Mouse (Mus musculus): Measurements from ENCODE around the gene Atpaf1. TPM values are rescaled to one million over a fixed set of nuclear protein-coding genes. Genes with fewer than 3 reads are reported as not detected.

Gene Atpaf1
- total and polyA plus RNA-seq, 2 experiments = 16.5 to 23.4 TPM

GRCm38 (mm10) chr4:115831221-115831620 lies 46.6 kb downstream of the Atpaf1 start:
- DNase-seq (ENCODE audit: extremely low read depth, low read depth, low spot score) = no peak
- no peak overlapping the region for H3K9ac ChIP-seq (ENCODE audit: low read depth, low read length)
- WGBS = 94% methylated on average over 22 of the region's 22 CpGs
- H3K36me3 ChIP-seq (ENCODE audit: control insufficient read depth, insufficient read depth, low read length) = peaks cover 19% of the 10 kb centered on the region; the same call in 1 of the 2 replicates
- H3K79me2 ChIP-seq (ENCODE audit: control insufficient read depth, insufficient read depth, low read length) = peaks cover 4% of the 10 kb centered on the region; the same call in 1 of the 2 replicates
- no peak overlapping the region for H3K27ac ChIP-seq (replicated peaks; ENCODE audit: insufficient read depth, low read depth, low read length)
- no peak overlapping the region for H3K4me3 ChIP-seq (ENCODE audit: insufficient read depth, low read depth, low read length)
- H3K27me3 ChIP-seq (ENCODE audit: control insufficient read depth, insufficient read depth, low read length) = no peaks in the 10 kb centered on the region
- peaks cover 13% of the 10 kb centered on the region for H3K4me1 ChIP-seq (ENCODE audit: control insufficient read depth, insufficient read depth, low read length)
- TF ChIP-seq POLR2A (IDR thresholded peaks at IDR 0.05; ENCODE audit: extremely low read depth, insufficient read depth, low read length) (no peak), CTCF (IDR thresholded peaks at IDR 0.05; ENCODE audit: low read depth, low read length) (no peak)

DNA sequence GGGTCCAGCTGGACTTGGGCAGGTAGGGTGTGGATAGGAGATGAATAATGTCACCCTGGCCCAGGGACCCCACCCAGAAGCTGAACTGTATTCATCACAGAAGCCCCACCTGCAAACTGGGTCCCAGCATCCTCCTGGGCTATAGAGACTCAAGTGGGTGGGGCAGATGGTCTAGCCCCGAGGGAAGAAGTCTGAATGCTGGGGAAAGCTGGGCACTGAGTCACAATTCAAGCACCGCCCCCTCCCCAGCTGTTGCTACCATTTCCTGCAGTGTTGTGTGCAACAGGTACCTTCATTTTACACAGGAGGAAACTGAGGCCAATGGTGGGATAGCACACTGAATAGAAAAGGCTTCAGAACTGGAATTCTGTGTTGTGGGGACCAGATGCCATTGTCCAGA lies 47.4 kb downstream of the Atpaf1 start:
- no peak overlapping the region for H3K9ac ChIP-seq (ENCODE audit: low read depth, low read length)
- H3K27me3 ChIP-seq (ENCODE audit: control insufficient read depth, insufficient read depth, low read length) = no peaks in the 10 kb centered on the region
- peaks cover 19% of the 10 kb centered on the region; the same call in 1 of the 2 replicates for H3K36me3 ChIP-seq (ENCODE audit: control insufficient read depth, insufficient read depth, low read length)
- no peak overlapping the region for H3K4me3 ChIP-seq (ENCODE audit: insufficient read depth, low read depth, low read length)
- H3K27ac ChIP-seq (replicated peaks; ENCODE audit: insufficient read depth, low read depth, low read length) = no peak overlapping the region
- DNase-seq (ENCODE audit: extremely low read depth, low read depth, low spot score) = no peak
- peaks cover 4% of the 10 kb centered on the region; the same call in 1 of the 2 replicates for H3K79me2 ChIP-seq (ENCODE audit: control insufficient read depth, insufficient read depth, low read length)
- WGBS = 70% methylated on average over 2 of the region's 2 CpGs
- TF ChIP-seq CTCF (IDR thresholded peaks at IDR 0.05; ENCODE audit: low read depth, low read length) (no peak), POLR2A (IDR thresholded peaks at IDR 0.05; ENCODE audit: extremely low read depth, insufficient read depth, low read length) (no peak)
- peaks cover 11% of the 10 kb centered on the region for H3K4me1 ChIP-seq (ENCODE audit: control insufficient read depth, insufficient read depth, low read length)

DNA sequence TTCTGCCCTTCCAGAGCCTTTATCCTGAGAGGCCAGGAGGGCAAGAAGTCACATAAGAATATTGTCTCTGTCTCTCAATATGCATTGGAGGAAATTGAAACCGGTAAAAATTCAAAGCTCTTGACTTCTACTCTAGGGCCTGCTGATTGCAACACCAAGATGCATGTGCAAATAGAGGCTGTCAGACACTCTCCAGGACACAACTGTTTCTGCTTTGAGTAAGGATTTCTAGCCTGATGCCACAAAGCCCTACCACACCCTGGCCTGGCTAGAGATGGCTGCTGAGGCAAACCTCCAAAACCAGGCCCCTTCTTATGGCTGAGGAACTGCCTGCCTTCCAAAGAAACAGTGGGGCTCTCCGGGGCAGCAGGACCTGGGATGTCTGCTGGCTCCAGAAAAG lies 51.0 kb downstream of the Atpaf1 start:
- TF ChIP-seq CTCF (IDR thresholded peaks at IDR 0.05; ENCODE audit: low read depth, low read length) (no peak), POLR2A (IDR thresholded peaks at IDR 0.05; ENCODE audit: extremely low read depth, insufficient read depth, low read length) (no peak)
- peaks cover 5% of the 10 kb centered on the region; the same call in 1 of the 2 replicates for H3K79me2 ChIP-seq (ENCODE audit: control insufficient read depth, insufficient read depth, low read length)
- DNase-seq (ENCODE audit: extremely low read depth, low read depth, low spot score) = no peak
- H3K36me3 ChIP-seq (ENCODE audit: control insufficient read depth, insufficient read depth, low read length) = peaks cover 19% of the 10 kb centered on the region; the same call in 1 of the 2 replicates
- no peak overlapping the region for H3K4me3 ChIP-seq (ENCODE audit: insufficient read depth, low read depth, low read length)
- H3K4me1 ChIP-seq (ENCODE audit: control insufficient read depth, insufficient read depth, low read length) = peaks cover 5% of the 10 kb centered on the region
- 60% methylated on average over 2 of the region's 2 CpGs for WGBS
- no peak overlapping the region for H3K27ac ChIP-seq (replicated peaks; ENCODE audit: insufficient read depth, low read depth, low read length)
- no peak overlapping the region for H3K9ac ChIP-seq (ENCODE audit: low read depth, low read length)
- no peaks in the 10 kb centered on the region for H3K27me3 ChIP-seq (ENCODE audit: control insufficient read depth, insufficient read depth, low read length)

- no peaks in the 10 kb centered on the region for H3K27me3 ChIP-seq (ENCODE audit: control insufficient read depth, insufficient read depth, low read length)
- H3K4me3 ChIP-seq (ENCODE audit: insufficient read depth, low read depth, low read length) = no peak overlapping the region
- peaks cover 10% of the 10 kb centered on the region; the same call in 1 of the 2 replicates for H3K36me3 ChIP-seq (ENCODE audit: control insufficient read depth, insufficient read depth, low read length)
- H3K4me1 ChIP-seq (ENCODE audit: control insufficient read depth, insufficient read depth, low read length) = peaks cover 5% of the 10 kb centered on the region
- TF ChIP-seq CTCF (IDR thresholded peaks at IDR 0.05; ENCODE audit: low read depth, low read length) (no peak), POLR2A (IDR thresholded peaks at IDR 0.05; ENCODE audit: extremely low read depth, insufficient read depth, low read length) (no peak)
- 66% methylated on average over 4 of the region's 4 CpGs for WGBS
- peaks cover 8% of the 10 kb centered on the region; the same call in 1 of the 2 replicates for H3K79me2 ChIP-seq (ENCODE audit: control insufficient read depth, insufficient read depth, low read length)
- DNase-seq (ENCODE audit: extremely low read depth, low read depth, low spot score) = no peak
- H3K9ac ChIP-seq (ENCODE audit: low read depth, low read length) = no peak overlapping the region
- no peak overlapping the region for H3K27ac ChIP-seq (replicated peaks; ENCODE audit: insufficient read depth, low read depth, low read length)
Observed at GRCm38 (mm10) chr4:115838196-115838595, 53.6 kb downstream of the Atpaf1 start.

DNA sequence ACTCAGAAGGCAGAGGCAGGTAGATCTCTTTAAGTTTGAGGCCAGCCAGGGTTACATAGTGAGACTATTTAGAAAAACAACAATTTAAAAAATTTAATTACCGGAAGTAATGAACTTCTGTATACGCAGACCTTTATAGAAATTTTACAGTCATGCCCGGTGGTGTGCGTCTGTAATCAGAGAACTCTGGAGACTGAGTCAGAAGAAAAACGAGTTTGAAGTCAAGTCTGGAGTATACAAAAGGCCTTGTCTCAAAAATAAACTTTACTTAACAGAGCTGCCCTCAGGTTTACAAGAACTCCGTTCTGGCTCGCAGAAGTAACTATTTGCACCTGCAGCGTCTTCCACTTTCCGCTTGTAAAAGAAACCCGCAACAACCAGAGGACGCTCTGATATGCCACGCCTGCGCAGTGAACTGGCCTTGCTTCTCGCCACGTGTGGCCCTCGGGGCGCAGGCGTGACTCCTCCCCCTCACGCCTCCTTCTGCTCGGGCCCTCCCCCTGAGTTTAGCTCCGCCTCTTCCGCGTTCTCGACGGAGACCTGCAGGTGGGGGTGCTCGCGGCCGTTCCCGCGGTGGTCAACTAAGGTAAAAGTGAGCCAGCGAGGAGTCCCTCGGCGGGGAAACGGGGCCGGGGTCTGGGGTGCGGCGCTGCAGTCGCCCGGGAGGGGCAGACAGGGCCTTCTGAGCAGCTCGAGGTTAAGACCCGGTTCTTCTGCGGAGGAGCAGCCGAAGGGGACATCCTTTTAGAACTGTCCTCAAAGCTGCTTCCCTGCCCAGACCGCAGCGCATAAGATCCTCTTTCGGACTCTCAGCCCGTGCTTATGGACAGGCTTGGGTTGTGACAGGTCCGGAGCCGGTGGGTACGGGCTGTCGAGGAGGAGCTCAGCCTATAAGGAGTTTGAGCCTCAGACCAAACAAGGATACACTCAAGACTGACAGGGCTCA lies 54.4 kb downstream of the Atpaf1 start, which contains the start of gene Mknk1:
Gene Mknk1, plus strand, starts transcription at position 503 of the 946 bp plus-strand sequence.
- Histone ChIP-seq H3K27me3 (ENCODE audit: control insufficient read depth, insufficient read depth, low read length) (no peaks in the 10 kb centered on the region), H3K4me3 (ENCODE audit: insufficient read depth, low read depth, low read length) (peak within 1 kb of the TSS; percentile 93), H3K4me1 (ENCODE audit: control insufficient read depth, insufficient read depth, low read length) (peaks cover 5% of the 10 kb centered on the region), H3K27ac (replicated peaks; ENCODE audit: insufficient read depth, low read depth, low read length) (peak within 1 kb of the TSS; percentile 30; the same call in 1 of the 2 replicates), H3K36me3 (ENCODE audit: control insufficient read depth, insufficient read depth, low read length) (peaks cover 7% of the 10 kb centered on the region; the same call in 1 of the 2 replicates), H3K9ac (ENCODE audit: low read depth, low read length) (peak within 1 kb of the TSS; percentile 87), H3K79me2 (ENCODE audit: control insufficient read depth, insufficient read depth, low read length) (peaks cover 8% of the 10 kb centered on the region; the same call in 1 of the 2 replicates)
- 1% methylated on average over 51 of the region's 51 CpGs for WGBS
- TF ChIP-seq CTCF (IDR thresholded peaks at IDR 0.05; ENCODE audit: low read depth, low read length) (no peak), POLR2A (IDR thresholded peaks at IDR 0.05; ENCODE audit: extremely low read depth, insufficient read depth, low read length) (peak; percentile 31; the same call in 1 of the 2 replicates)
- peak; percentile 85 for DNase-seq (ENCODE audit: extremely low read depth, low read depth, low spot score)

Data from liver, adult 2 months (tissue).